8 mouse cellular contexts compared by ENCODE assay signal in the genomic region with DNA sequence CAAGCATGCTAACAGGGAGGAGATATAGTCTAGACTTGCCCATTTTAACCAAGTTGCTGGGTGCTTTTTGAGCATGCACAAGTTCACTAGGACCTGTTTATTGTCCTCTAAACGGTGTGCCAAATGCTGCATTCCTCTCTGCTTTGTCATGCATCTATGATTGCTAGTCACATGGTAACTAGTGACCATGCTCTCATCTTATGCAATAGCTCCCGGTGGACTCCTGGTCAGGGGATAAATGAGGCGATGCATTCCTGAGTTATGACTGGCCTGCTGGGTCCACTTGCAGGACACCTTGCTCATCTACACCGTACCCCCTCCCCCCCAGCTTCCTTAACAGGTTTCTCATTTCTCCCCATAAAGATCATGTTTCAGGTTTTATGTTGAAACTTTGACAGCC.
DNase-seq lines count a peak whose midpoint lies in the region; ATAC-seq and TF ChIP-seq lines count a peak whose summit lies in the region.

No protein-coding gene starts in this region.

- H3K9me3 ChIP-seq in heart, embryonic 11.5 days (replicated peaks; ENCODE audit: control insufficient read depth, low read length) = no peaks in the 10 kb centered on the region
- no peaks in the 10 kb centered on the region for H3K9me3 ChIP-seq in intestine, postnatal 0 days (ENCODE audit: control insufficient read depth)

- TF ChIP-seq CTCF in intestine, postnatal 0 days (IDR thresholded peaks at IDR 0.05; ENCODE audit: low read depth) = no peak

- no peak overlapping the region for H3K27ac ChIP-seq in heart, embryonic 11.5 days (ENCODE audit: low read depth, low read length)
- H3K27ac ChIP-seq in intestine, postnatal 0 days (ENCODE audit: low read depth, low read length) = 0 out of 2 replicates have a peak overlapping the region, but pooled peaks have one; percentile 9

- WGBS in heart, embryonic 11.5 days (ENCODE audit: insufficient replicate concordance) = 50% methylated on average over 4 of the region's 4 CpGs
- 40% methylated on average over 4 of the region's 4 CpGs for WGBS in intestine, postnatal 0 days

- H3K27me3 ChIP-seq in heart, embryonic 11.5 days (ENCODE audit: control insufficient read depth, insufficient read depth, low read length) = no peaks in the 10 kb centered on the region
- no peaks in the 10 kb centered on the region for H3K27me3 ChIP-seq in intestine, postnatal 0 days (replicated peaks; ENCODE audit: control insufficient read depth, insufficient read depth, low read length)

- DNase-seq in heart, adult 18-20 months = peak; percentile 52 to 55
- peak; percentile 24 for DNase-seq in adrenal gland, postnatal 10 days
- peak; percentile 1 for DNase-seq in lung, postnatal 14 days
- no peak for DNase-seq in spleen, postnatal 14 days (ENCODE audit: low spot score in 2 of 2)
- no peak for DNase-seq in right cerebral cortex, adult 2 months (ENCODE audit: low spot score in 2 of 2)
- no peak for DNase-seq in frontal cortex, postnatal 10 days (ENCODE audit: low spot score in 2 of 2)

- no peak overlapping the region for H3K9ac ChIP-seq in heart, embryonic 11.5 days (ENCODE audit: low read depth, low read length)
- no peak overlapping the region for H3K9ac ChIP-seq in intestine, postnatal 0 days (ENCODE audit: low read depth, low read length)

- peaks cover 4% of the 10 kb centered on the region for H3K4me1 ChIP-seq in heart, embryonic 11.5 days (ENCODE audit: control insufficient read depth, insufficient read depth, low read length)
- H3K4me1 ChIP-seq in intestine, postnatal 0 days (replicated peaks; ENCODE audit: control insufficient read depth, insufficient read depth, low read length) = no peaks in the 10 kb centered on the region

- H3K4me2 ChIP-seq in heart, embryonic 11.5 days = no peak overlapping the region
- no peak overlapping the region for H3K4me2 ChIP-seq in intestine, postnatal 0 days (replicated peaks; ENCODE audit: low read depth)

- no peak for ATAC-seq in heart, embryonic 11.5 days (replicated peaks; ENCODE audit: insufficient number of reproducible peaks, low FRiP score, low TSS enrichment)
- peak; percentile 96 for ATAC-seq in intestine, postnatal 0 days

- H3K36me3 ChIP-seq in heart, embryonic 11.5 days (ENCODE audit: control insufficient read depth, insufficient read depth, low read length) = no peaks in the 10 kb centered on the region
- H3K36me3 ChIP-seq in intestine, postnatal 0 days (ENCODE audit: control insufficient read depth, insufficient read depth) = no peaks in the 10 kb centered on the region

- no peak overlapping the region for H3K4me3 ChIP-seq in heart, embryonic 11.5 days (ENCODE audit: low read depth, low read length)
- no peak overlapping the region for H3K4me3 ChIP-seq in intestine, postnatal 0 days (ENCODE audit: low read depth, low read length)

Comparison
In these comparisons a context has a peak if more than half of its experiments do, and no peak if none do; other contexts are left out.
1. DNase-seq: peak in heart, adult 18-20 months (2 of 2), adrenal gland, postnatal 10 days (single experiment) and lung, postnatal 14 days (single experiment); none in spleen, postnatal 14 days (0 of 2), right cerebral cortex, adult 2 months (0 of 2) and frontal cortex, postnatal 10 days (0 of 2).